Mouse (Mus musculus) myocyte (in vitro differentiated cells): Measurements from ENCODE around the gene Scn5a. TPM values are rescaled to one million over a fixed set of nuclear protein-coding genes. Genes with fewer than 3 reads are reported as not detected.

Experiments
- H3K27me3 ChIP-seq: one replicate; pipeline ENCODE4 v1.6.1; 2011; ENCODE audit not compliant: control insufficient read depth, insufficient read depth, insufficient read length
- H3K36me3 ChIP-seq: one replicate; pipeline ENCODE4 v1.6.1; 2011; ENCODE audit not compliant: control insufficient read depth, insufficient read depth
- H3K4me2 ChIP-seq: one replicate; pipeline ENCODE4 v1.6.1; 2011; ENCODE audit warnings: low read depth, control low read depth
- H3K4me3 ChIP-seq: one replicate; pipeline ENCODE4 v1.5.1; 2011; ENCODE audit warnings: mild to moderate bottlenecking, control low read depth, moderate library complexity
- H3K79me2 ChIP-seq: one replicate; pipeline ENCODE4 v1.6.1; 2011; ENCODE audit not compliant: control insufficient read depth, insufficient read depth
- H3ac ChIP-seq: one replicate; pipeline ENCODE4 v1.6.1; 2011; ENCODE audit not compliant: control insufficient read depth, insufficient read length
- CEBPB ChIP-seq: IDR thresholded peaks from 2 replicates; pipeline ENCODE4 v1.6.1; 2011; ENCODE audit warnings: mild to moderate bottlenecking, moderate library complexity; ENCODE audit not compliant: poor library complexity, insufficient read depth, severe bottlenecking
- E2F4 ChIP-seq: IDR thresholded peaks from one replicate; pipeline ENCODE4 v1.6.1; 2011; ENCODE audit warnings: mild to moderate bottlenecking, control low read depth, moderate library complexity; ENCODE audit not compliant: insufficient read depth
- MAX ChIP-seq: IDR thresholded peaks from one replicate; pipeline ENCODE4 v1.6.1; 2011; ENCODE audit warnings: low read depth, mild to moderate bottlenecking, control low read depth
- MYOD1 ChIP-seq, 3 experiments: IDR thresholded peaks; one replicate each; pipeline ENCODE4 v1.6.1; 2011; ENCODE audit warnings: control low read depth in 2 of 3, low read depth in 2 of 3, mild to moderate bottlenecking in 2 of 3, moderate library complexity in 1 of 3; ENCODE audit not compliant: insufficient read length in 2 of 3, control insufficient read depth in 1 of 3
- MYOG ChIP-seq, 3 experiments: IDR thresholded peaks; one replicate each; pipeline ENCODE4 v1.6.1; 2011; ENCODE audit warnings: control low read depth in 2 of 3, low read depth in 2 of 3, mild to moderate bottlenecking in 2 of 3; ENCODE audit not compliant: insufficient read length in 2 of 3, control insufficient read depth in 1 of 3, insufficient read depth in 1 of 3
- POLR2A ChIP-seq: IDR thresholded peaks from one replicate; pipeline ENCODE4 v1.6.1; 2011; ENCODE audit warnings: low read depth, mild to moderate bottlenecking, control low read depth, moderate library complexity; ENCODE audit not compliant: insufficient read length
- POLR2AphosphoS2 ChIP-seq: IDR thresholded peaks from one replicate; pipeline ENCODE4 v1.6.1; 2011; ENCODE audit warnings: low read depth, control low read depth; ENCODE audit not compliant: insufficient read length
- REST ChIP-seq: IDR thresholded peaks from one replicate; pipeline ENCODE4 v1.6.1; 2011; ENCODE audit warnings: mild to moderate bottlenecking, control low read depth, moderate library complexity; ENCODE audit not compliant: insufficient read depth, insufficient read length
- SRF ChIP-seq: IDR thresholded peaks from one replicate; pipeline ENCODE4 v1.6.1; 2011; ENCODE audit warnings: low read depth; ENCODE audit not compliant: control insufficient read depth, insufficient read length
- TCF12 ChIP-seq: IDR thresholded peaks from one replicate; pipeline ENCODE4 v1.6.1; 2011; ENCODE audit warnings: mild to moderate bottlenecking, control low read depth; ENCODE audit not compliant: poor library complexity, insufficient read depth, severe bottlenecking
- TCF3 ChIP-seq: IDR thresholded peaks from one replicate; pipeline ENCODE4 v1.6.1; 2011; ENCODE audit warnings: low read depth, control low read depth; ENCODE audit not compliant: insufficient read length
- USF1 ChIP-seq: IDR thresholded peaks from one replicate; pipeline ENCODE4 v1.6.1; 2011; ENCODE audit warnings: low read depth, mild to moderate bottlenecking, control low read depth, moderate library complexity
- polyA plus RNA-seq: library from polyadenylated mRNA; unstranded; fragments of >200 nt; fragmentation: generic; extraction: Trizol; gene quantifications from one replicate; pipeline ENCODE4 v1.2.1, GENCODE M21; 2012; ENCODE audit warnings: missing spikeins

Scn5a gene
- polyA plus RNA-seq, result 30.6 TPM

DNA sequence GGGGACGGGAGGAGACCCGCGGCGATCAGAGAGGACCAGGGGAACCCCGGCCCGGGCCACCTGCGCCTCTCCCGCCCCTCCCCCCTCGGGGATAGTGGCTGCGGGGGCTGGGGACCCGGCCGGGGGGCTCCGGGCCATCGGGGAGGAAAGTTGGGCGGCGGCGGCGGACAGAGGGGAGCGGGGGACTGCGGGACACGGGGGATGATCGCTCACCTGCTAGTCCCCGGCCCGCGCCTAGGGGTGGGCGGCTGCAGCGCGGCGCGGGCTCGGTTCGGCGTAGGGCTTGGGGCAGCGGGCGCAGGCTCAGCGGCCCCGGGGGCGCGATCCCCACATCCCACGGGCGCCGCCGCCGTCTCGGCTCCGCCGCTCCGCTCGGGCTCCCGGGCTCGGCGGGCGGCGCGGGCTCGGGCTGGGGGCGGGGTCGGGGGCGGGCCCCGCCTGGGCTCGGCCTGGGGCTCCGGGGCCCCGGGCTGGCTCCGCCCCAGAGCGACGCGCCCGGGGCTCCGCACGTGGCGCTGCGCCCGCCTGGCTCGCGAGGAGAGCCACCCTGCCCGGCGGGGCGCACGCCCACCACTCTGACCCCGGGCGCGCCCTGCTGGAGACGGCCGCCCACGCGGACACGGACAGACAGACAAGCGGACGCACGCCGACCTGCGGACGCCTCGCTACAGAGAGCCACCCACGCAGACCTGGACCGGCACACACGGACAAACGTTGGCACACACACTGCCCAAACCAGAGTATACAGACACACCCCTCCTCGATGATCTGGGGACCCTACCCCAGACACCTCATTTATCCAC lies at the start of gene Scn5a:
TSS of gene Scn5a (minus strand) at position 381 of the 803 bp plus-strand sequence.
- peaks cover 13% of the 10 kb centered on the region for H3K79me2 ChIP-seq
- peak within 1 kb of the TSS; percentile 21 for H3ac ChIP-seq
- peak within 1 kb of the TSS; percentile 30 for H3K4me3 ChIP-seq
- no peaks in the 10 kb centered on the region for H3K27me3 ChIP-seq
- H3K36me3 ChIP-seq, result no peaks in the 10 kb centered on the region
- peak within 1 kb of the TSS; percentile 68 for H3K4me2 ChIP-seq
- TF ChIP-seq MYOD1 (IDR thresholded peaks at IDR 0.05; ENCODE audit: control insufficient read depth in 1 of 3, insufficient read length in 2 of 3, low read depth in 2 of 3) (peak in 1 of 3 experiments; percentile 13), USF1 (no peak), SRF (no peak), E2F4 (no peak), TCF3 (no peak), POLR2A (peak; percentile 31), POLR2AphosphoS2 (no peak), CEBPB (no peak), MAX (no peak), MYOG (IDR thresholded peaks at IDR 0.05; ENCODE audit: control insufficient read depth in 1 of 3, insufficient read depth in 1 of 3, insufficient read length in 2 of 3, low read depth in 2 of 3) (peak in 1 of 3 experiments; percentile 25)

GRCm38 (mm10) chr9:119627227-119627626 lies 48.4 kb upstream of the Scn5a start:
- no peak for TF ChIP-seq CEBPB
- no peak for TF ChIP-seq MAX
- no peak for TF ChIP-seq TCF12
- H3K4me3 ChIP-seq, result no peak overlapping the region
- H3K79me2 ChIP-seq, result no peaks in the 10 kb centered on the region
- H3ac ChIP-seq, result no peak overlapping the region
- H3K27me3 ChIP-seq, result no peaks in the 10 kb centered on the region
- no peak overlapping the region for H3K4me2 ChIP-seq
- H3K36me3 ChIP-seq, result no peaks in the 10 kb centered on the region

DNA sequence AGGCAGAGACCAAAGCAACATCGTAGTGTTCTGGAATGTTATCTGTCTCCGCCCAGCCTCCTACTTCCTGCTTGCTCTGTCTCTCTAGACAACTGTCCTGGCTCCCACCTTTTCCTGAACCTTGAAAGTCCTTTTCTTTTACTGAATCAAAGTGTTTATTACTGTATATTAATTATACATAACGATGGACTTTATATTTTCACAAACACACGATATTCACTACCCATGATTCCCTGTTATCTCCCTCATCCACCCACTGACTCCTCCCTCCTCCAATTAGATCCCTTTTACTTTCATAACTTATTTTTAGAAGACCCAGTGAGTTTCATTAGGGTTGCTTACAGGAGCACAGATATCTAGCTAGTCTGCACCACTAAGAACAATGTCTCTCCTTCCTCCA lies 45.3 kb upstream of the Scn5a start:
- Histone ChIP-seq H3K36me3 (no peaks in the 10 kb centered on the region), H3K4me3 (no peak overlapping the region), H3K4me2 (no peak overlapping the region), H3K27me3 (no peaks in the 10 kb centered on the region), H3K79me2 (no peaks in the 10 kb centered on the region), H3ac (no peak overlapping the region)
- TF ChIP-seq REST (no peak), TCF12 (no peak), CEBPB (no peak), E2F4 (no peak), POLR2AphosphoS2 (no peak), MYOD1 (IDR thresholded peaks at IDR 0.05; ENCODE audit: control insufficient read depth in 1 of 3, insufficient read length in 2 of 3, low read depth in 2 of 3) (no peak), TCF3 (no peak), MYOG (IDR thresholded peaks at IDR 0.05; ENCODE audit: control insufficient read depth in 1 of 3, insufficient read depth in 1 of 3, insufficient read length in 2 of 3, low read depth in 2 of 3) (no peak), MAX (no peak), POLR2A (no peak), USF1 (no peak)

DNA sequence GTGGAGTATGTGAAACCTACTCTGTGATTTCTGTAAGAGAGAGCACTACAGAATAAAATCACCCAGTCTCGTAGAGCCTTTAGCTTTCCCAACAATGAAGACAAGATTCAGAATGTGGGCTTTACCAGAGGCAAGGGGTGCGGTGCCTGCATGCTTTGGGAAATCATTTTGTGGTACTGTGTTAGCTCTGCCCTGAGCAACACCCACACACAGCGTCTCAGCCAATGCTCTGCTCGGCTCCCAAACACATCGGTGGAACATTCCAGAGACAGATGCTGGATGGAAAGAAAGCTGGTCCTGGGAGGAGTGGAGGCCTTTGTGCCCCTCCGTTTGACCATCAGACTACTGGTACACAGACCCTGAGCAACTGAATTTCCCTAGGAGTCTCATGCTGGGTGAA lies 36.0 kb upstream of the Scn5a start:
- no peak overlapping the region for H3K4me3 ChIP-seq
- no peak overlapping the region for H3ac ChIP-seq
- no peaks in the 10 kb centered on the region for H3K36me3 ChIP-seq
- no peaks in the 10 kb centered on the region for H3K79me2 ChIP-seq
- H3K27me3 ChIP-seq, result no peaks in the 10 kb centered on the region
- H3K4me2 ChIP-seq, result peak overlapping the region; percentile 29
- no peak for TF ChIP-seq POLR2A
- no peak for TF ChIP-seq TCF12
- TF ChIP-seq MAX, result no peak
- no peak for TF ChIP-seq REST
- no peak for TF ChIP-seq MYOD1 (IDR thresholded peaks at IDR 0.05; ENCODE audit: control insufficient read depth in 1 of 3, insufficient read length in 2 of 3, low read depth in 2 of 3)
- TF ChIP-seq SRF, result no peak
- no peak for TF ChIP-seq CEBPB
- TF ChIP-seq USF1, result no peak
- TF ChIP-seq POLR2AphosphoS2, result no peak
- no peak for TF ChIP-seq TCF3
- TF ChIP-seq MYOG (IDR thresholded peaks at IDR 0.05; ENCODE audit: control insufficient read depth in 1 of 3, insufficient read depth in 1 of 3, insufficient read length in 2 of 3, low read depth in 2 of 3), result no peak
- no peak for TF ChIP-seq E2F4

GRCm38 (mm10) chr9:119610563-119611166 lies 31.8 kb upstream of the Scn5a start:
- Histone ChIP-seq H3K79me2 (no peaks in the 10 kb centered on the region), H3K4me3 (no peak overlapping the region), H3ac (no peak overlapping the region), H3K4me2 (no peak overlapping the region), H3K27me3 (no peaks in the 10 kb centered on the region), H3K36me3 (no peaks in the 10 kb centered on the region)
- TF ChIP-seq TCF3, result no peak
- TF ChIP-seq MYOG (IDR thresholded peaks at IDR 0.05; ENCODE audit: control insufficient read depth in 1 of 3, insufficient read depth in 1 of 3, insufficient read length in 2 of 3, low read depth in 2 of 3), result no peak
- TF ChIP-seq SRF, result no peak
- TF ChIP-seq POLR2AphosphoS2, result no peak
- no peak for TF ChIP-seq POLR2A
- no peak for TF ChIP-seq TCF12
- no peak for TF ChIP-seq MYOD1 (IDR thresholded peaks at IDR 0.05; ENCODE audit: control insufficient read depth in 1 of 3, insufficient read length in 2 of 3, low read depth in 2 of 3)
- no peak for TF ChIP-seq REST
- no peak for TF ChIP-seq MAX
- TF ChIP-seq USF1, result no peak
- TF ChIP-seq E2F4, result no peak
- no peak for TF ChIP-seq CEBPB
